Mouse (Mus musculus) spleen, postnatal 4 days (tissue): ENCODE measurements around the gene Kcp.
A peak's percentile ranks its signal among the peaks of the same experiment; 100 is the strongest.

ENCODE experiments used
- DNase-seq, 2 experiments: peaks; one replicate each; pipeline ENCODE4 v3.0.0; 2022; ENCODE audit warnings: low spot score in 2 of 2

Kcp gene

GRCm38 (mm10) chr6:29463388-29463787 is 44.4 kb downstream of the Kcp start:
- DNase-seq: no peak

- DNase-seq: no peak
Observed at GRCm38 (mm10) chr6:29461502-29461901, 46.2 kb downstream of the Kcp start.

GRCm38 (mm10) chr6:29450667-29451066 is 57.1 kb downstream of the Kcp start:
- DNase-seq: no peak

DNA sequence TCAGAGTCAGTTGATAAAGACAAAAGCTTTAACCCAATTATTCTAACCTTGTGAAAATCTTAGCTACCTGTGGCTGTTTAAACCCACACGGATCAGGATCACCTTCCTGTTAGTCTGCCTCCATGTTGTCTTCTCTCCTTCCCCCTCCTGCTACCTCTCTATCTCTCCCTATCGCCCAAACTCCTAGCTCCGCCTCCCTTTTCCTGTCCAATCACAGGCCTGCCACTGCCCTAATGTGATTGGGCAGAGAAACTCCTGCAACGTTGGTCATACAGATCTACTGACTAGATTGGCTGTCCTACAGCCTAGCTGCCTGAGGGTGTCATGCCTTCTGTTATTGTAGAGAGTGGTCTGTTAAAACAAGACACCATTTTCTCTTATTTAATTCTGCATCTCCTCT is 57.9 kb downstream of the Kcp start:
- no peak for DNase-seq

GRCm38 (mm10) chr6:29445354-29445753 is 62.4 kb downstream of the Kcp start:
- no peak for DNase-seq

DNA sequence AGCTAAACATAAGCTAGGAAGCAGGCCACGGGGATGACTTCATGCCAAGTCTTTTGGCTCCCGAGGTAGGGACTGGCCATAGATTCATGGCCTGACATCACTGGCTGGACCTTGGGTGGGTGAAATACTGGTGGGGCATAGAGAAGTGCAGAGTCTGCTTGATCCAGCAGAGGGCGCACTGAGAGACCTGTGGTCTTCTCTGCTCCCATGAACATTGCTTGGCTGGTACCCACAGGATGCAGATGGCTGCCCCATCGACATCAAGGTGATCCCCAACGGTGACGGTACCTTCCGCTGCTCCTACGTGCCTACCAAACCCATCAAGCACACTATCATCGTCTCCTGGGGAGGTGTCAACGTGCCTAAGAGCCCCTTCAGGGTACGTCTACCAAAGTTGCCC is 63.0 kb downstream of the Kcp start:
- peak; percentile 39 to 77 for DNase-seq

DNA sequence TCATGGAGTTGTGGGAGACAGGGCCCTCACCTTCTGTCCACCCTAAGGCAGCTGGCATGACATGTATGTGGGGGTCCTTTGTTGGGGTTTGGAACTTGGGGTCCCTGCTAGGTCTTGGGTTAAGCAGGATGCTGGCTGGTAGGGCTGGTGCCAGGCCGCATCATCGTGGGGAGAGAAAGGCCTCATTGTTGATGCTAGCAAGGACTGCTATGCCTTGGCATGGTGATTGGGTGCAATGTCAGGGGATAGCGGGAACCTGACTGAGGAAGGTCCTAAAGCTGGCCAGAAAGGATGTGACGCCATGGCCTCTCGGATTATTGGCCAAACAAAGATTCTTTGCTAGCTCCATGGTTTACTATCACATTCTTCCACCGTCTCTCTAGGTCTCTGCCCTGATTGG is 68.0 kb downstream of the Kcp start:
- no peak for DNase-seq

- DNase-seq: no peak
Observed at GRCm38 (mm10) chr6:29439251-29439650, 68.5 kb downstream of the Kcp start.

- peak in 1 of 2 experiments; percentile 58 for DNase-seq
Observed at GRCm38 (mm10) chr6:29436461-29436934, 71.3 kb downstream of the Kcp start.

DNA sequence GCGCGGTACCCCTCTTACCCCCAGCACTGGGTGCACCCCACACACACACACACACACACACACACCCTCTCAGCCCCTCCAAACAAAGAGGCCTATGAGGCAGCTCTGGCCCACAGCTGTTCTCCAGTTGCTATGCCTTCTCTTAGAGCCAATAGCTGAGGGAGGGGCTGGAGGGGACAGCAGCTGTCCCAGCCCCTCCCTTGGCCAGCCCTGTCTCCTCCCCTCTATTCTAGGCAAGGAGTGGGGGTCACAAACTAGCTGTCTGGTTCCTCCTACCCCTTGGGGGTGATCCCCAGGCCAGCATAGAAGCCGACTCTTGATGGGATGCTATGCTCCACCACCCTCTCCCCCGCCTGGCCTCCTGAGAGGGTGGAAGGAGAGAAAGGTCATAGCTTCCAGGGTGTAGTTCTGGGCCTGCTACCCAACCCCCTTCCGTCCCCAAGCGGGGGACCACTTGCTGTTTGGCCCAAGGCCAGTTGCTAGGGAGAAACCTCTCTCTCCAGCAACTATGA is 71.8 kb downstream of the Kcp start:
- peak in 1 of 2 experiments; percentile 58 for DNase-seq

DNA sequence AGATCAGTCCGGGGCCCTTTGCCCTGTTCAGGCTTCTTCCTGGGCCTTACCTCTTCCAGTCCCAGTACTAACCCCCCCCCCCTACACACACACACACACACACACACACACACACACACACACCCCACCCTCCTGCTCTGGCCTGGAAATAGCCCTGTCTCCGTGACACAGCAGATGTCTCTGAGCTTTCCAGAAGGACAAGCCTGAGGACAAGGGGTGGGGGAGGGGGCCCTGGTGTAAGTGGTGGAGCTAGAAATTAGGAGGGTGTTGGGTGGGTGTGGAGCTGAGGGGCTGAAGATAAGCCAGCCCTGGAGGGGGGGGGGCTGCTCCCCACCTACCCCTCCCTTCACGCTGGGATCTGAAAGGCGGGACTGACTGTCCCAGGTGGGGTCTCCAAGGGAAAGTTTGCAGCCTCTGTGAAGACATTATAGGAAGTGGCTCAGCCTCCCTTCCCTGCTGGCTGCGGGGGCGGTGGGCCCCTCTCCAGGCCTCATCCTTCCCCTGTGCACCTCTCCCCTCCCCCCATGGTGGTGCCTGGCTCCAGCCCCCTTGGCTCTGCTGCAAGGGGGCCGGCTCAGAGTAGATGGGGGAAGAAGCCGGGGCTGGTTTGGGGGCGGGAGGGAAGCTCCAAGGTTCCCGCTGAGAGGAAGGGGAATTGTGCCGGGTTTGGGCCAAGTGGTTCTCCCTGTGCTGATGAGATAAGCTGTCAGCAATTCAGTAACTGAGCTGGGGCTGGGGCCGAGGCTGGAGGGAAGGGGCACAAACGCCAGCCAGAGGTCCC is 72.7 kb downstream of the Kcp start:
- no peak for DNase-seq

GRCm38 (mm10) chr6:29433804-29434795 is 73.7 kb downstream of the Kcp start:
- DNase-seq: peak in 1 of 2 experiments; percentile 60

DNA sequence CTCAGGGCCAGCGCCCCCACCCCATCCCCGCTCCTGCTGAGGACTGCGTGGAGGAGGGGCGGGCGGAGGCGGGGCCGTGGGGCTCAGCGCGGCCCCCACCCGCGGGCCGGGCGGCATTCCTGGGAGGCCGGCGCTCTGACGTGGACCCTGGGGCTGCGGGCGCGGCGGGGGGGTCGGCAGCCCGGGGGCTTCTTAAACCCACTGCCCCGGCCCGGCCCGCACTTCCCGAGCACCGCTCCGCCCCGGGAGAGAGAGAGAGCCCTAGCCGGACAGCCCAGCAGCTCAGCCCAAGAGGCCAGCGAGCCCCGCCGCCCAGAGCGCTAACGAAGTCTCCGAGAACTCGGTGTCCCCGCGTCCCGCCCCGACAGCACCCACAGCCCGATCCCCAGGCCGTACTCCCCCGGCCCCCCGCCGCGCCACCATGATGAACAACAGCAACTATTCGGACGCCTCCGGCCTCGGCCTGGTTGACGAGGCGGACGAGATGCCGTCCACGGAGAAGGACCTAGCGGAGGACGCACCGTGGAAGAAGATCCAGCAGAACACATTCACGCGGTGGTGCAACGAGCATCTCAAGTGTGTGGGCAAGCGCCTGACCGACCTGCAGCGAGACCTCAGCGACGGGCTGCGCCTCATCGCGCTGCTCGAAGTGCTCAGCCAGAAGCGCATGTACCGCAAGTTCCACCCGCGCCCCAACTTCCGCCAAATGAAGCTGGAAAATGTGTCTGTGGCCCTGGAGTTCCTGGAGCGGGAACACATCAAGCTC is 74.5 kb downstream of the Kcp start, which contains the start of gene Flnc:
Gene Flnc (plus strand): TSS at position 219 of the 766 bp plus-strand sequence.
- peak; percentile 11 to 61 for DNase-seq

DNA sequence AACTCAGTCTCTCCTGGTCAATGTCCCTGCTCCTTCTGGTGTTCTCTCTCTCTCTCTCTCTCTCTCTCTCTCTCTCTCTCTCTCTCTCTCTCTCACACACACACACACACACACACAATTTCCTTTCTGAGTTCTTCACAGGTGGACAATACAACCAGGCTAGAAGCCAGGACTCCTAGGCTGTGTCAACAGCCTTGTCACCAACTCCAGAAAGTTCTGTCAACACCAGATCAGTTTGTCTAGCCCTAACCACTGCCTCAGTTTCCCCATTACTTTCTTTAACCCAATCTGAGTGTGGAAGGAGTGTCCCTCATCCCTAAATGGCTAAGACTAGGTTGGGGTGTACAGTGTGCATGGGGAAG is 75.1 kb downstream of the Kcp start:
- DNase-seq: no peak

- DNase-seq: peak in 1 of 2 experiments; percentile 10
Observed at GRCm38 (mm10) chr6:29432156-29432555, 75.6 kb downstream of the Kcp start.

GRCm38 (mm10) chr6:29431473-29431872 is 76.3 kb downstream of the Kcp start:
- no peak for DNase-seq

DNA sequence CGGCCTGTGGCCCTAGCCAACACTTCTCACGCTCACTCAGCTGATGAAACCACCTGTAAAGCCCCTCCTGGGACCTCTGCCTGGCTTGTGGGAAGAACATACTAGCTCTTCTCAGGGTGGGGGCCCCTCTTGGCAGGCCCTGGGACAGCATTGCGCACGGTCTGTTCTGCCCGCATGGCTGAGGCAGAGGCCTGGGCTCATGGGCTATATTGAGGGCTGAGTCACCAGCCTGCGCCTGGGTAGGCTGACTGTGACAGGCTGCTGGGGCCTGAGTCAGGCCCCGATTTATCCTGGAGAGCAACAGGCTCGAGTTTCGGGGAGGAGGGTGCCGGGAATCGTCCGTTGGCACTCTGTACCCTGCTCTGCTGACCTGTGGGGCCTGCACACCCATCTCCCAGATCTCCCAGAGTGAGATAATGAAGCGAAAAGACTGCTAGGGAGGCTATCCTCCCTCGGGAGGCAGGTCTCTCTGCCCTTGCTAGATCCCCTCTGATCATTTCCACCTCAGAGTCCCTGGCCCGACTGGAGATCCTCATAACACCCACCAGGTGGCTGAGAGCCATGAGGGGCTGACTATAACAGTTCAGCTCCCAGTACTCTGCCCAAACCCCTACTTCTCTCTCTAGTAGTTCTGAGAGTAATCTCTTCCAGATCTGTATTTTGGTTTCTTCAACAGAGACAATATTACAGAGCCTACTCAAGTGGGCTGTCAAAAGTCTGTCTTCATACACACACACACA is 76.9 kb downstream of the Kcp start:
- peak in 1 of 2 experiments; percentile 11 for DNase-seq

GRCm38 (mm10) chr6:29428171-29428570 is 79.6 kb downstream of the Kcp start:
- DNase-seq: no peak

- DNase-seq: no peak
Observed at GRCm38 (mm10) chr6:29426331-29426730, 81.4 kb downstream of the Kcp start.

- DNase-seq: no peak
Observed at GRCm38 (mm10) chr6:29425118-29425517, 82.6 kb downstream of the Kcp start.
